Mouse (Mus musculus): ENCODE measurements around the gene Olfr508.
"Not testable (repeated sequence)": the region's sequence is repeated elsewhere in the genome, so short reads cannot be mapped to it uniquely, and the experiment has no call there.

Olfr508 gene

DNA sequence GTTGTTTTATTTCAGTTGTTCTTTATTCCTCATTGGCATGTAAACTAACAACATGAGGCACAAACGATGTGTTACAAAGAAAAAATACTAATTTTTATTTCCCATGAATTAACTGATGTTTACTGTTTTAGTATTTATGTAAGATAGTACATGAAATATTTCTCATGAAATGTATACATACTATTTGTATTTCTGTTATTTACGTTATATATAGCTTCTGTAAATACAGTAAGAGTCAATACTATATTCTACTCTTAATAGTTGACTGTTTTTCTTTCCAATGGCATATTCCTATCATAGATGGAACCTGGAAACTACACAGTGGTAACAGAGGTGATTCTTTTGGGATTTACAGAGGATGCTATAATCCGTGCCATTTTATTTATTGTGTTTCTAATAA, at the start of gene Olfr508:
TSS of gene Olfr508 (plus strand) at position 301 of the 400 bp plus-strand sequence.
- no peak for DNase-seq

DNA sequence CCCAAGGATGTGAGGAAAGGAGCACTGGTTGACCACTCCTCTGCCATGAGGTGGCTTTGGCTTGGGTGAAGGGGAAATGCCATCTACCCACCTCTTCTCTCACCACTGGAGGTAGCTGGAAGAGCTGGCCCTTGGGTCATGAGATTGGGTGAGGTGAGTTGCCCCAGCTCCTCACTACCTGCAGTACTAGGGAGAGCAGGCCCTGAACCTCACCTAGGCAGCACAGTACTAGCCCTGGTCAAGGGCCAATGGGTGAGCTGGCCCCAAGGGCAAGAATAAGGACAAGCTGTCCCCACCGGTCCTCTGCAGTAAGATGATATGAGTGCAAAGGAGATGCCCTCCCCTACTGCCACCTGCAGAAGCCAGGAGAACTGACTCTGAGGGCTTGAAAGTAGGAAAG, 40.0 kb upstream of the Olfr508 start:
- DNase-seq: no peak

DNA sequence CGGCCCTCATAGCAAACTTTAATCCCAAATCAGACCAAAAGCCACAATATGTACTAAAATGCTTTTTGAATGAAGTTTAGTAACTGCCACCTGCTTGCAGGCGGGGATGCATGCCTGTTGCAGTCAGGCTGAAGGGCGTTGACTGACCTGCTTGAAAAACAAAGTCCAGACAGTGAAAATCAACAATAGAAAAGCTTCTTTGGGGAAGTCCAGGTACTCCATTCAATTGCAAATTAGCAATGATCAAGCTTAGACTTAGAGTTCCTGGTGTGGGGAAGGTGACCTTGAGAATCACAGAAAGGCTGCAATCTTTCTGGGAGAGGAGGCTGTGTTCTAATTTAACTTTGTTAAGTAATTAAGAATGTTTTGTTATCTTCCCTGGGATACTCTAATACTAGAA, 27.9 kb upstream of the Olfr508 start:
- DNase-seq: not testable (repeated sequence)

DNA sequence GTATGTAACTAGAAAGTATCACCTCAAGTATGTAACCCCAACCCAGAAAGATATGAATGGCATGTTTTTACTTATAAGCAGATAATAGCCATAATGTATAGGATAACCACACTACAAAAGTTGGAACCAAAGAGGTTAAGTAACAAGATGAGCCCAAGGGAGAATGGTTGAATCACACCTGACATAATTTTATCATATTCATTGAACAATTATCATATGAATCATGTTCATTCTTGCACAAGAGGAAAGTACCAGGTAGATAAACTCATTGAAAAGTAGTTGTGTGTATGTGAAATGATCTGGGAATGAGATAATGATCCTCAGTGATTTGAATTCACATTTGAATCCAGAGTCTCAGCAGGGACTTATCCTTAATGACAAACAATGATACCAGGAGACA, 19.3 kb upstream of the Olfr508 start, which contains the start of gene Olfr506:
TSS of gene Olfr506 (plus strand) at position 301 of the 400 bp plus-strand sequence.
- no peak for DNase-seq

DNA sequence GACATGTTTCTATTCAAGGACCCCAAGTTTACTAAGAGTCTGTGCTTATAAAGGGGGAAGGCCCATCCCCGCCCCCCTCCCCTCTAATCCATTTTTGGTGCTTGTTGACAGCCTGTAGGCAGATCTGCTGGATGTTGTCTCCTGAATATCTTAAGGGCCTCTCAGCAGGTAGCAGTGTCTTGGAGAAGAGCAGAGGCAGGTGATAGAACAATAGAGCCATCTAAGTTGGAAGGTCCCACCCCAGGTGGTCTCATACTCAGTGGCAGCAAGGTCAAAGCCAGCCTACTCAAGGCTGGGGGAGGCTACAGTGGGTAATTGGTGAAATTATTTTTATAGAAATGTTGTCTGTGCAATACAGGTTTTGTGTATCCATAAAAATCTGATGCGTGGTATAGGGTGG, 15.7 kb upstream of the Olfr508 start:
- DNase-seq: no peak

DNA sequence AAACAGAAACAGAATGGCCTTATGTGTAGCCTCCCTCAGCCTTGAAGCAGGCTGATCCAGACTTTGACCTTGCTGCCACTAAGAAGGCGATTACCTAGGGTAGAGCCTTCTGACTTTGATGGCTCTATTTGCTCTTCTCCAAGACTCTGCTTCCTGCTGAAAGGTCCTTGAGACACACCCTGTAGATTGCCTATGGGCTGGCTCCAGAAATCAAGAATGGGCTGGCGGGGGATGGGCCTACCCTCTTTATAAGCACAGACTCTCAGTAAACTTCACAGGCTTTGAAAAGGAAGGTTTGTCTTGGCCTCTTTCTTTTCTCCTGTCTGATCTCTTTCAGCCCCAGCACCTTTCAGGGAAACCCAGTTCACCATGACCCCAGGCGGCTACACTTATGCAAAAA, 13.0 kb upstream of the Olfr508 start:
- not testable (repeated sequence) for DNase-seq

DNA sequence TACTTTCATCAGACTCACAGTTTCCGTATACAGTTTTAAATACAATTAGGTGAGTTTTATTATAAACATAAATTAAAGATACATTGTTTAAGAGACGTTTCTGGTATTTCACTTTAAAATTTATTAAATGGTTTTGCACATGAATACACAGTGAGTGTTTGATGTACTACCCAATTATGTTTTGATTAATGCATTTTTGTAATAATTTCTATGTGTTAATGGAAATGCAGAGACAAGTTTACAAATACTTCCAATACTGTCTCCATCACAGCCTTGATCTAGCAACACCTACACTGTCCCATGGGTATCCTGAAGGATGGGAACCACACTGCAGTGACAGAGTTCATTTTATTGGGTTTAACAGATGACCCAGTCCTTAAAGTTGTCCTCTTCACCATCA, 8.3 kb upstream of the Olfr508 start, which contains the start of gene Olfr507:
TSS of gene Olfr507 (plus strand) at position 301 of the 400 bp plus-strand sequence.
- DNase-seq: no peak

DNA sequence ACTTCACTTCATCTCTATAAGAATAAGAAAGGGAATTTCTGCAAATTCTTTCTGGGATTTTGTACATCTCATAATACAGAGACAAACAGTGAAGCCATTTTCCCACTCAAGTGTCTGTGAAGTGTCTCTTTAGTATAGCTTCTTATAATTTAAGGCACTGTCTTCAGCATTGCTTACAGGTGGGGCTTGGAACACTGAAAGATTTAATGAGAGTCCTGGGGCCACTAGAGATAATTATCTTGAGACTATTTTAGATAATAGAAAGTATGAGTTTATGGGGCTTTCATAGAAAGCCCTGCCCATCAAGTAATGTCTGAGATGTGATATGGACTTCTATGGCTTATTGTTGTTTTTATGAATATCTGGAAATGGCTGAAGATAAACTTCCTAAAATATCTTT, 22.0 kb downstream of the Olfr508 start, which contains the start of gene Olfr509:
TSS of gene Olfr509 (minus strand) at position 101 of the 400 bp plus-strand sequence.
- no peak for DNase-seq

DNA sequence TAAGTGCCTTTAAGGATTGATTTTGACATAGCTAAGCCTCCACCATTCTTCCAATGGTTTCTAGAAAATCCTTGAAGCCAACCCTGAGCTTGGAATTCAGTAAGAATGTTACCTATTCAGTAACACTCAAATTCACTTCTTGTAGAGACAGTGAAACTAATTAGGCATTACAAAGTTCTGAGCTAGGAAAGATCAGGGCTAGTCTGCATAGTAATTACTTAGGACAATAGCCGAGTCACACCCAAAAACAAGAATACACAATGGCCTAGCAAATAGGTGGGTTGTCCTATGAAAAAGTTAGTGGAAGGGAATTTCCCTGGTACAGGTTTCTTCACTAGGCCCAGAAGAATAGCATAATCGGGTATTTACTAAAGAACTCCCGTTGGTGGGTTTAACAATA, 32.6 kb downstream of the Olfr508 start:
- DNase-seq: no peak

DNA sequence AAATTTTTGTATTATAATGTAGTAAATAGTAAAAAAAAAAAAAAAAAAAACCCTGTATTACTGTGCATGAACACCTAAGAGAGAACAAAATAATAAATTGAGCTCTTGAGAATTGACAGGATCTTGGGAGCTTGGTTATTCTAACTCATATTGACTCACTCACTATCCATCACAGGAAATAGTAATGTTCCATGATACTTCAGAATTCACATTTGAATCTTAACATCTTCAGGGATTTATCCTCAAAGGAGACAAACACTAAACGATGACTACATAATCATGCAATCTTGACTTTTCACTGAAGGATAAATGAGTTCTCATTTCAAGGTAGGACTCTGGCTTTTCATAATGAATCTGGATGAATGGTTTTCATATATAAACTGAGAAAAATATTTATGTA, 36.3 kb downstream of the Olfr508 start, which contains the start of gene Olfr510:
TSS of gene Olfr510 (plus strand) at position 301 of the 400 bp plus-strand sequence.
- DNase-seq: no peak

DNA sequence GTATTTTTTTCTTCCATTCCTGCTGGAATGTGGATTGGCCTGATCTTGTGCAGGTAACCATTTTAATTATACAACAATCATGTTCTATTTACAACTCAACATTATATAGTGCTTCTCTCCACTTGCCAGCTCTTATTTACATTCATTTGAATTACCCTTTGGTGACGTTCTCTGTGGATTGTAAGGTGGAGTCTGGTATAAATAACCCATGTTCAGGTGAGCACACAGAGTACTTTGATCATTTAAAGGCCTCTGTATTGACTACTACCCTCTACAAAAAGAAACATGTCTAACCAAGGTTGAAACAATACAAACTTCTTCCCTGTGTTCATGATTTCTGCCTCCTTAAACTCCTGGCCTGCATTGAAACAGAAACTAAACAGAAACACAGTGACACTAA, 41.3 kb downstream of the Olfr508 start:
- no peak for DNase-seq

DNA sequence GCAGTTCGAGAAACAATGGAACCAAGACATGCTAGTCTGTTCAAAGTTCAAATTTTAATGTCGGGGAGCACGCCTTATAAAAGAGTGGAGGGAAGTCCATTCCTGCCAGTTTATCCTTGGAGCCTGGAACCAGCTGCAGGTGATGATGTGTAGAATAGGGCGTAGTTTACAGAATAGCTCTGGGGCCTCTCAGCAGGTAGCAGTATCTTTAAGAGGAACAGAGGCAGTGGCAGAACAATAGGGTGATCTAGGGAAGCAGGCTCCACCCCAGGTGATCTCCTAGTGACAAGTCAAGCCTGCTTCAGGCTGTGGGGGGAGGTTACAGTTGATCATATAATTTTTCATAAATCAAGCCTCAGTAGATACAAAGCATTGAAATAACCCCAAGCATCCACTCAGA, 49.1 kb downstream of the Olfr508 start:
- DNase-seq: no peak
